Mouse (Mus musculus) spleen, postnatal 10 days (tissue): ENCODE data around the gene Gabarapl1.
A peak's percentile ranks its signal among the peaks of the same experiment; 100 is the strongest.

Source experiments
- DNase-seq, 2 experiments: peaks; one replicate each; pipeline ENCODE4 v3.0.0; 2021 to 2022; ENCODE audit warnings: low spot score in 2 of 2

The Gabarapl1 gene

DNA sequence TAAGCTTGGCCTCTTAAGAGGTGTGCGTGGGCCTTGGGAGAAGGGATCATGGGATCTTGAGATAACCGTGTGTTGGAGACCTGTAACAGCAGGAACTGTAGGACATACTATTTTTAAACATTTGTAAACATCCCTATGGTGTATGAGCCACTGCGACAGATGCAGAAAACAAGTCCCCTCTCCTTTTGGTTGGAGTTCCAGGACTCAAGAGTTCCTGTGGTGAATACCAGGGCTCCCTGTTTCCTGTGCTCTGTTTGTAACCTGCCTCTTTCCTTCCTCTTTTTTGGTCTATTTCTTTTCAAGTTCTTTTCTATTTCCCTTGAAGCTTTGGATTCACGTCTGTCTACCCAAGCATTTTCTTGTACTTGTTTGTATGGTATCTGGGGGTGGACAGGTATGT is 2.8 kb downstream of the Gabarapl1 start:
- DNase-seq: no peak

- DNase-seq: no peak
Measured at GRCm38 (mm10) chr6:129538555-129538954, 5.6 kb downstream of the Gabarapl1 start.

- DNase-seq: no peak
Measured at GRCm38 (mm10) chr6:129541931-129542330, 9.0 kb downstream of the Gabarapl1 start.

DNA sequence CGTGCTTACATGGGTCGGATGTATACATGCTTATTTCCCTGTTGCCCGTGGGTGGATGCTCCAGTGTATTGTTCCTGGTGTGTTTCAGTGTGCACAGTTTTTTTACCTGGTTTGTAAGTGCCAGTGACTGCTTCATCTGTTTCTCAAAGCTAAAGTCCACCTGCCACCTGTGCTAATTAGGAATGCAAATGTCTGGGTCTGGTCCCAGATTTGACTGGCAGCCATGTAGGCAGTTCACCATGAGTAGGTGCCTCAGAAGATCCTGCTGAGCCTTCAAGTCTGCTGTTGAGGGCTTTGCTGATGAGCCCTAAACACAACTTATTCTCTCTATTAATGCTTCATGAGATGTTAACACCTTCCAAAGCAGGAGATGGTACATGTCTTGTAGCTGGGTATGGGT is 9.6 kb downstream of the Gabarapl1 start:
- DNase-seq: no peak

DNA sequence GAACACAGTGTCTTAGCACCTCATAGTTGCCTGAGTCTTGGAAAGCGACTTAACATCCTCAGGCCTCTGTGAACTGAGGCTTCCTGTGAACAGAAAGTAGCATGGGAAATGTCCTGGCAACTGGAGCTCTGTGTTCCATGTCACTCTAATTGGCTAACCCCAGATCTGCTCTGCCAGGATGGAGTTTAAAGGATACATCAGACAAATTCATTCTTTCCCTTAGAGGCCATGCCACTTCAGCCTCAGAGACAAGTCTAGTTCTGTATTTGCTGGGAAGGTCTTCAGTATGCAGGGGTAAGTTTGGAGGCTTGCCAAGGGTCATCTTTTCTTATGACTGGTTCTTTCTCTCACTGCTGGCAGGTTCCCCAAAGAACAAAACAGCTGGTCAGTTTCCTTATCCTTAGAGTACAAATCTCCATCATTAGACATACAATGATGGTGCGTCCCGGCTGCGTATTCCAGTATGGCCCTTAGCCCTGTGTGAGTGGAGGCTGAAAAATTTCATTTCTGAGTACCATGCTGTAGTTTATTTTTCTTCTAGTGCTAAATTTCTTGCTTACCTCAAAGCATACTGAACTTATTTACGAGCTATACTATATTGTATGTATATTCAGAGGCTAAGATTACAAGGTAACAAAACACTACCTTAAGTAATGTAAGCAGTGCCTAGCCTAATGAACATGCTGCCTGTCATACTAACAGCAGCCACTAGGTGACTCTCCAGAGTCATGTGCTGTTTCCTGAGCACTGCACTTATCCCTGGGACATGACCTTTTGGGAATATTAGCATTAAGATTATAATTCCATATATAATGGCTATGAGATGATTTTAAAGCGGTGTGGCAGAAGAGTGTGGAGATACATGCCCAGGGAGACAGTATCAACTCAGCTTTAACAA is 11.0 kb downstream of the Gabarapl1 start:
- DNase-seq: peak; percentile 27 to 68

DNA sequence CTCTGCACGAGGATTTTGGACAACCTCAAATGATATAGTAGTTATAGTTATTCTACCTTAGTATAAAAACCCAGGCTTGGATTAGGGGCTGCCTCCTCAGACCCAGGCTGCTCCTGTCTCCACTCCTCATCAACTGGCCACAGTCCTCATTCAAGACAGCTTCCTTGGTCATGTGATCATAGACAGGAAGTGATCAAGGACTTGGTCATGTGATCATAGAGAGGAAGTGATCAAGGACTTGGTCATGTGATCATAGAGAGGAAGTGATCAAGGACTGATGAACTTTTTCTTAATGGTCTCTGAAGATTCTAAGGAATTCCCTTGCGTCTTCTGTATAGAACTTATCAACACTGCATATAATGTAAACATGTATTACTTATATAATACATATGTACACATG is 14.3 kb downstream of the Gabarapl1 start:
- no peak for DNase-seq

GRCm38 (mm10) chr6:129548009-129548408 is 15.0 kb downstream of the Gabarapl1 start:
- DNase-seq: no peak

DNA sequence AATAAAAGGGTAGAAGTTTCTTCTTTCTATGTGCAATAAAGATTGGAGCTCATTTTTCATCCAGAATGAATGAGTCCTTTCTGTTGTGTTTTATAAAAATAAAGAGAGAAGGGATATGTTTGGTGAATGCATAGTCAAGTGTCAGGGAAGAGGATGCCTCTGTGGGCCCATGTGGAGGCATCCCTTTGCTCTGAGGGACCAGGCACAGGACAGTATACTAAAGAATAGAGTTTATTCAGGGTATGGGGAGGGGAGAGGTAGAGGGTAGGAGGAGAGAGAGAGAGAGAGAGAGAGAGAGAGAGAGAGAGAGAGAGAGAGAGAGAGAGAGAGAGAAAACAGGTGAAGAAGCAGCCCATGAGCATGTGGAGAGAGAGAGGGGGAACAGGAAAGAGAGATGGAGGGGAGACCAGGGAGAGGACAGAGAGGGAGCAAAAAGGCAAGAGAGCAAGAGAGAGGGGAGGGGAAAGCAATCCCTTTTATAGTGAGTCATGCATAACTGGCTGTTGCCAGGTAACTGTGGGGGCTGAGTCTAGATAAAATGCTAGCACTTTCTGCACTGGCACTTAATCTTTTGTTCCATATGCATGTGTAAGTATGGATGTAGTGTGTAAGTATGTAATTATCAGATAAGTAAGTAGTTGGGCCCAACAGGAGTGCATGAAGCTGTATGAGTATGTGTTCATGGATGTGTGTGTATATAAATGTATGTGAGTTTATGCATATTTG is 24.5 kb downstream of the Gabarapl1 start:
- no peak for DNase-seq

GRCm38 (mm10) chr6:129558946-129559640 is 26.1 kb downstream of the Gabarapl1 start:
- peak; percentile 34 to 78 for DNase-seq

GRCm38 (mm10) chr6:129559641-129560027 is 26.7 kb downstream of the Gabarapl1 start:
- DNase-seq: no peak

DNA sequence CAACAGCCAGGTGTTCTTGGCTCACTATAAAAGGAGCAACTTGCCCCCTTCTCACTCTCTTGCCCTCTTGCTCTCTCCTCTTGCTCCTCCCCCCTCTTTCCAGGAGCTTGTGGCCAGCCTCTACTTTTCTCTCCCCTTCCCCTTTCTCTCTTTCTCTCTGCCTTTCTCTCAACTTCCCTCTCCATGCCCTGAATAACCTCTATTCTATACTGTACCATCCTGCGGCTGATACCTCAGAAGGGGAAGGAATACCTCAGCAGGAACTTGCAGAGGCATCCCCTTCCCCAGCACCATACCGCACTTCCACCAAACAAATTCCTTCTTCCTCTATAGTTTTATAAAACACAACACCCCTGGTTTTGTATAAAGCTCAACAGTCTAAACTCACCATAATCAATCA is 32.3 kb downstream of the Gabarapl1 start:
- no peak for DNase-seq

- DNase-seq: no peak
Measured at GRCm38 (mm10) chr6:129575315-129575714, 42.4 kb downstream of the Gabarapl1 start.

DNA sequence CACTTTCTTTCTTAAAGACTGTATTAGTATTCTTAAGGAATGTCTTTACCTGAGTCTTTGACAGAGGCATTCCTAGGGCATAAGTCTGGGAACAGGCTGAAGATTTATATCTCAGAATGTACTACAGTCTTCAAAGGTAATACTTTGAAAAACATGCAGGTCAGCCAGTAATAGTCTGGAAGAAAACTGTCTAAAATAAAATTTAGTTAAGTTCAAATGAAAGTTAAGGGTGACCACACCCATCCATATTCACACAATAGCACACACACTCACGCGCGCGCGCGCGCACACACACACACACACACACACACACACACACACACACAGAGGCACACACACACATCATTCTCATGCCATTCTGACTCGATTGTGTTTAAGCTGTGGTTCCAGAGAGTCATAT is 44.6 kb downstream of the Gabarapl1 start, which contains the start of gene Klre1:
Klre1 (plus strand) TSS at position 301 of the 400 bp plus-strand sequence.
- no peak for DNase-seq

DNA sequence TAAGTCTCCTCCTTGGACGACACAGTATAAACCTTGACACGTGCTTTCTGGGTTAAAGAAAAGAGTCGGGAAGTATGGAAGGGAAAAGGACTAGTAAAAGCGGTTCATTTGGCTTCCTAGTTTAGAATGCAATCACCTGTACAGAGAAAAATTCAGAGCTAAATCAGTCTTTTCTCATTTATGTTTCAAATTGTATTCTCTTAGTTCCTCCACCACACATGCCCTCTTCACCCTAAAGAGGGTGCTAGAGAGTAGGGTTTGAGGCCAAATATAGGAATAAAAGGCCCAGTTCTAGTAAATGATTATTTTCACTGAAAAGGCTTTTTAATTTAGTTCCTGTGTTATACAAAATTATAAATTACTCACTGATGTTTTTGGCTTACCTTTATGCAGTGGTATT is 48.3 kb downstream of the Gabarapl1 start:
- no peak for DNase-seq

DNA sequence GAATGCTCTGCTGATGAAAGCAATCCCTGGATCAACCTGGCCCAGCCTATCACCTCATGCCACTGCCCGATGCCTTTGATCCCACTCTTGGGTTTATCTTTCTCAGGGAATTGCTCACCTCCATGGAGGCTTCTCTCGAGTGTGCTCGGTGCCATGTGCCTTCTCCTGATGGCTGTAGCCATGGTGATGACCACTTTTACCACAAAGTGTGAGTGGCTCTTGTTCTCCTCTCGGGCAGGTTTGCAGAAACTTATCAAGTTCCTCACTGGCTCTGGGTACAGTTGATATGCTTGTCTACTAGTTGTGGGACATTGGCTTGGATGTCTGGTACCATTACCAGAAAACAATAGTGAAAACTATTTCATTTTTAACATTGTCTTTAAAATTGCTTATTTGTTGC is 48.9 kb downstream of the Gabarapl1 start:
- DNase-seq: no peak

- no peak for DNase-seq
Measured at GRCm38 (mm10) chr6:129583014-129583413, 50.1 kb downstream of the Gabarapl1 start.

DNA sequence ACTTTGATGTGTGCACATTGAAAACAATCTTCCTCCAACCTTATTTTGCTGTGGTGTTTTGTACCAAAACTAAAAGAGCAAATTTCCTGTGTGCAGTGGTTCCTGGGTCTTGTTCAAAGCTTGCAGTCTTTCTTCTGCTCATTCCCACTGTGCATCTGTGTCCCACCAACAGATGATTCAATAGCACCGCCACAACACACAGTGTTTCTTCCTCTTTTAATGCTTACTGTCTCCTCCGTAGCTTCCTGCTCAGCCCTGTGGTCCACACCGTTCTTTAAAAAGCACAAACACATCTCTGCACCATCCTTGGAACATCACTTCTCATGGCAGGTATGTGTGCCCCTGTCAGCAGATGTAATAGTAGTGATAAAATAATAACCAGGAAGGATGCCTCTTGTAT is 58.5 kb downstream of the Gabarapl1 start, which contains the start of gene Klrd1:
Klrd1 (plus strand) TSS at position 275 of the 400 bp plus-strand sequence.
- no peak for DNase-seq
